Mouse (Mus musculus) gastrocnemius, postnatal 36 days (tissue): ENCODE measurements around the gene Cep85l. TPM values are rescaled to one million over a fixed set of nuclear protein-coding genes. Genes with fewer than 3 reads are reported as not detected.

ENCODE experiments used
- DNase-seq, 2 experiments: peaks; one replicate each; pipeline ENCODE4 v3.0.0; 2022
- intact Hi-C: fragments of 180-260 bp; cut with DNase I; formaldehyde crosslinking; loops from one replicate; pipeline ENCODE4 v1.15.1; 2025
- total RNA-seq, 2 experiments: library from RNA; stranded (reverse); gene quantifications; 2 replicates each; pipeline ENCODE4 v1.2.3; 2021

Cep85l gene
- total RNA-seq, 2 experiments from 2014 or later = 61.9 to 66.6 TPM

GRCm38 (mm10) chr10:53346506-53346905 is 33.2 kb downstream of the Cep85l start:
- no peak for DNase-seq
- intact Hi-C loops = loop anchor here (5.0 kb wide), 1 partner anchor 181 kb away; no protein-coding TSS in a partner anchor

DNA sequence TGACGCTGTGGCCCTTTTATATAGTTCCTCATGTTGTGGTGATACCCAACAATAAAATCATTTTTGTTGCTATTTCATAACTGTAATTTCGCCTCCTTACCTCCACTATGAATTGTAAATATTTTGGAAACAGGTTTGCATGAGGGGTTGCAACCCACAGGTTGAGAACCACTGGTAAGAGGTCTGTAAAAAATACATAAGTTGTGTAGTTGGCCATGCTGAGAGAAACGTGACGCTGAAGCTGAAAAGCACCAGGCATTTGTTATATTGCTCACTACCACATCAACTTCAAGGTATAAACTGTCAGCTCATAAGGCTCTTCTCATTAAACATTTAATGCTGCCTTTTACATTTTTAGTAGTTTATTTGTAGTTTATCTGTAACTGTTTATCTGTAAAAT is 34.2 kb downstream of the Cep85l start:
- no peak for DNase-seq
- intact Hi-C loops = loop anchor here (5.0 kb wide), 1 partner anchor 182 kb away; no protein-coding TSS in a partner anchor

DNA sequence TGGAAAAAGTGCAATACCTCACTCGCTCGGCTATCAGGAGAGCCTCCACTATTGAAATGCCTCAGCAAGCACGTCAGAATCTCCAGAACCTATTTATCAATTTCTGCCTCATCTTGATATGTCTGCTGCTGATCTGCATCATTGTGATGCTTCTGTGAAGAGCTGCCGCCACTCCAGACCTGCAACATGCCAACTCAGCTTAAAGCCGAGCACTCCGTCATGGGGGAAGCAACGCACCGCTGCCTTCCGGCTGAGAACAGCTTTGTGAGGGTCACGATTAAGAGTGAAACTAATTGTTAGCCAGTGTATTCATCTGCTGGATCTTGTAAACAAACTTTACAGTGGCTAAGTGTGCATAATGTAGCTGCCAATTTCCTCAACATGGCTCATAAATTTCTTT is 35.9 kb downstream of the Cep85l start:
- intact Hi-C loops = loop anchor here (5.0 kb wide), 1 partner anchor 232 kb away; no protein-coding TSS in a partner anchor
- DNase-seq = no peak

- intact Hi-C loops = loop anchor here (5.0 kb wide), 1 partner anchor 231 kb away; no protein-coding TSS in a partner anchor
- no peak for DNase-seq
These were observed 36.4 kb downstream of the Cep85l start for GRCm38 (mm10) chr10:53343384-53343783.

DNA sequence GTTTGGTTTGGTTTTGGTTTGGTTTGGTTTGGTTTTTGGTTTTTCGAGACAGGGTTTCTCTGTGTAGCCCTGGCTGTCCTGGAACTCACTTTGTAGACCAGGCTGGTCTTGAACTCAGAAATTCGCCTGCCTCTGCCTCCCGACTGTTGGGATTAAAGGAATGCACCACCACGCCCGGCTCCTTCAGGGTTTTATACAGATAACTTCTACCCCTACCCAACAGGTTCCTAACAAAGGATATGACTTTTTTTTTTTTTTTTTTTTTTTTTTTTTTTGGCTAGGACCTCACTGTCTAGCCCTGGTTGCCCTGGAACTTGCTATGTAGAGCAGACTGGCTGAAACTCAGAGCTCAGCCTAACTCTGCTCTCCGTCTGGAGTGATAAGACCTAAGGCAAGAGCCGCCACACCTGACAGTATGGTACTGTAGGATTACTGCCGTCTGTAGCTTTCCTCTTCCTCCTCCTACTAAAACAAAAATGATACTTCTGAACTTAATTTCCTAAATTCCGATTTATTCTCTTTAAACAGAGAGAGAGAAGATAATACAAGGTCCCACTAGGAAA is 37.5 kb downstream of the Cep85l start:
- intact Hi-C loops = loop anchor here (5.0 kb wide), 1 partner anchor 230 kb away; no protein-coding TSS in a partner anchor
- no peak for DNase-seq

GRCm38 (mm10) chr10:53341288-53341965 is 38.3 kb downstream of the Cep85l start:
- no peak for DNase-seq
- intact Hi-C loops = loop anchor here (5.0 kb wide), 1 partner anchor 229 kb away; no protein-coding TSS in a partner anchor

- no peak for DNase-seq
- intact Hi-C loops = no loop called here
These were observed 40.7 kb downstream of the Cep85l start for GRCm38 (mm10) chr10:53339045-53339444.

DNA sequence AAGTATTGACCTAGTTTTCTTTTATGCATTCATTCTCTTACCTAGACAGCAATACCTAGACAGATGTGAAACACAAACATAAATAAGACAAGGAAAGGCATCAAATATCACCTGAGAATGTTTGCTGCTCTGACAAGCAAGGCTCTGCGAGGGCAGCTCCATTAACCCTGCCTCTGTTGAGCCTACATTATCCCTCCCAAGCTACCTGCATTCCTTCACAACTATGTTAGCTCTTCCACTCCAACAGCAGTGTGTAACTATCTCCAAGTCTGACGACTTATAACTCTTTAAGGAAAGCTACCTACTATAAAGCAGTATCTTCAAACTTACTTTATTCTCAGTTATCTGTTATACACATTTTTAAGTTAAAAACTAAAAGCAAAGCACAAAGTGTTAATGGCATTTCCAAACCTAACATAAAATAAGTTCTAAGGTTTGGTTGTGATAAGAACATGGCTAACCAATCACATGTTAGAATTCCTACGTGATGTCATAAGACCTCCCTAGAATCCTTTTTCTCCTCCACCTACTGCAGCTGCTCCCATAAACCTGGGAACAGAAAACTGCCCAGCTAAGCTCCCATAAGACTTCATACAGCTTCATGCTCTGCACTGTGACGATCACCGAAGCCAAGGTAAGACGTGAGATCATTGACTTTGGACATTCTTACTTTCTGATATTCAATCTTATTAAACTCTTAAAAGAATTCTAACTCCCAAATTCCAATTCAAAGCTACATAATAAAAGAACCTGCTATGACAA is 42.4 kb downstream of the Cep85l start, which contains the start of gene Pln:
Pln (plus strand) TSS at position 506 of the 762 bp plus-strand sequence.
- intact Hi-C loops = no loop called here
- no peak for DNase-seq

GRCm38 (mm10) chr10:53335974-53336373 is 43.8 kb downstream of the Cep85l start:
- no peak for DNase-seq
- intact Hi-C loops = no loop called here

DNA sequence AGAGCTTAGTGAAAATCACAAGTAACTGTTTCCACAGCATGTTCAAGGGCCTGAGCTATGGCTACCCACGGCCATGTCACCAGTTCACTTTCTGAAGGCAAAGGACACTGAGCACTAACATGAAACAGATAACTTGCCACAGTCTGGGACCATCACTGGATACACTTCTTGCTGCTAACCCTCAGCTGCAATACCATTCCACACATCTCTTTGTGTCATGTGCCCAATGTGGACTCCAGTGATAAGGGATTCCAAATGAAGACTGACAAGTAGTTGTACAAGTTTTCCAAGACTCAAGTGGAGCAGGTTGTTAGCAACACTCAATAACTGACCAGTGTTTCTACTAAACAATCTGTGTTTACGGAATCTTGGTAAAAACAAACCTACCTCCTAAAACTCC is 44.5 kb downstream of the Cep85l start:
- intact Hi-C loops = no loop called here
- no peak for DNase-seq

GRCm38 (mm10) chr10:53332752-53333151 is 47.0 kb downstream of the Cep85l start:
- DNase-seq = no peak
- intact Hi-C loops = no loop called here

DNA sequence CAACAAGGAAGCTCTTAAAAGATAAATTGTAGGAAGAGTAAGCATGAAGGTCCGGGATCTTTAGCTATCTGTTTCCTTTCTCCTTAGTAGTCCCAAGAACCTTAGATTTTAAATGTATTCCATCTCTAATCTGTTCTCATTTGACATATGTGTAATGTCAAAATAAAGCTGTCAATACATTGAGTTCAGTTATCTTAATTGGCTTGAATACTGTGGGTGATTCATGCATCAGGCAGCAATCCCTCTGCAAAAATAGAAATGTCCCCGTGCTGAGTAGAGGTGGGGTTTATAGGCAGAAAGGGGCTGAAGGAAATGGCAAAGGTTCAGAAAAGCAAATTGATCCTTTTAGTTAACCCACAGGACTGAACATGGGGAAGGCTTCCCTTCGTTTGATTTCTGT is 50.5 kb downstream of the Cep85l start:
- intact Hi-C loops = no loop called here
- no peak for DNase-seq

DNA sequence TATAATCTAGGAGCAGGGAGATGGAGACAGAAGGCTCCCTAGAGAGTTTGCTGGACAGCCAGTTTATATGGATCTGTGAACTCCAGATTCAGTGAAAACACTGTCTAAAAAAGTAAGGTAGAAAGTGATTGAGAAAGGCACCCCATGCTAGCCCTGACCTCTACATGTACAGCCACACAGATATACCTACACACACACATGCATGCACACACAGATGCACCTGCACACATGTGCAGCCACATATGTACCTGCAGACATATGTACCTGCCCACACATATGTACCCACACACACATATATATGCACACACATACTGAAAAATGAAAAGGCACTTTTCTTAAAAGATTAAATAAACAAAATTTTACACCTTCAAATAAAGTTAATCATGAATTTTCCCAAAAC is 53.4 kb downstream of the Cep85l start:
- no peak for DNase-seq
- intact Hi-C loops = no loop called here

GRCm38 (mm10) chr10:53324663-53325062 is 55.1 kb downstream of the Cep85l start:
- no peak for DNase-seq
- intact Hi-C loops = no loop called here

GRCm38 (mm10) chr10:53323367-53323766 is 56.4 kb downstream of the Cep85l start:
- no peak for DNase-seq
- intact Hi-C loops = no loop called here

DNA sequence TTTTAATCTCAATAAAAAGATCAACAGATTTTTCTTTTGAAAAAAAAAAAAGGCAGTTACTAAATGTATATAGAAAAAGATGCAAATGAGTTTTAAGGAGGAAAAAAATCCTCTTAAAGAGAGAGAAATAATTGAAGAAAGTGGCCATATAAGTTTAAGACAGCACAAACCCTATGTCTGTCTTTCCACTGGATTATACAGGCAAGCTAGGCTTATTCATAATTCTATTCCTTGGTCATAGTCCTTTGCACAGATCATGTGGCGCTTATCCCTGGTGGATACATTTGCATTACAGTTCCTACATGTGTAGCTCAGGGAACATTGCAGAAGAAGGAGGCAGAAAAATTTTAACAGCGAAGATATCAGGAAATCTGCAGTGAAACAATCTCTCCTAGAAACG is 73.1 kb downstream of the Cep85l start:
- no peak for DNase-seq
- intact Hi-C loops = no loop called here

- intact Hi-C loops = no loop called here
- no peak for DNase-seq
These were observed 73.9 kb downstream of the Cep85l start for GRCm38 (mm10) chr10:53305867-53306266.

DNA sequence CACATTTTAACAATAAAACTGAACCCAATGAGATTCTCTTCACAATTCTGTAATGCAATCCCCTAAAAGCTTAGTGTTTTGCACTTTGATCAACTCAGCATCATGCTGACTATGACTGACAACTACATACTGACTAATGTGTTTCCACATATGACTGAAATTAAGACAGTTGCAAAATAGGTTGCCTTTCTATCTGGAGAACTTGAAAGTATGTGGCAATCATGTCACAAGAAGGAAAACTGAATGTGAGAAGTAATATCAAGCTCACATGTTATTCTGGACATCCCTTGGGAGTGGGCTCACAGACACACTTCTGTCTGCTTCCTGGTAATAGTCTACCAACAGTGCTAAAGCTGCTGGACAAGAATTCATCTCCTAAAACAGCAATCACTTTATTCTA is 94.6 kb downstream of the Cep85l start:
- intact Hi-C loops = no loop called here
- DNase-seq = no peak

- intact Hi-C loops = no loop called here
These were observed 107.5 kb downstream of the Cep85l start for GRCm38 (mm10) chr10:53272228-53272627.

GRCm38 (mm10) chr10:53262021-53262420 is 117.7 kb downstream of the Cep85l start:
- intact Hi-C loops = no loop called here
- no peak for DNase-seq

More at GRCm38 (mm10) chr10:53272228-53272627, 107.5 kb downstream of the Cep85l start:
- no peak for DNase-seq

DNA sequence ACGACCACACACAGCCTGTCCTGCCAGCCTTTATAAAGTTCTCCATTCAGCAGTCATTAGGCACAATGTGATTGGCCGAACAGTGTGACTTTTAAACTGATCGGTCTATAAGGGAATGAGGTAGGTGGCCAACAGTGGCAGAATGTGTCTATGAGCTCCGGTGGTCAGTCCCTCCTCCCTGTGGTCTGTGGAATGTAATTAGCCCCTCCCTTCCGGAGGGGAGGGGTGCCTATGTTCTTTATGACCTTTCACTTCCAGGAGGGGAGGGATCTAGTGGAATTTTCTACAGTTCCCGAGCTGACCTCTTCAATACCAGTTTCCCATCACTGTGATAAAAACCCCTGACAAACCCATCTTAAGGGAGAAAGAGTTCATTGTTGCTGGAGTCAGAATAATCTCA is 144.4 kb downstream of the Cep85l start:
- intact Hi-C loops = no loop called here
- DNase-seq = no peak
